Mouse (Mus musculus) cerebellum, adult 9-11 months (tissue): ENCODE measurements around the gene Tap2.

Experiments used
- DNase-seq: peaks from one replicate; pipeline ENCODE4 v3.0.0; 2022

The Tap2 gene

GRCm38 (mm10) chr17:34257594-34258375 lies 54.5 kb downstream of the Tap2 start, which contains the start of gene H2-Ab1:
H2-Ab1 (plus strand) TSS chr17:34257689.
- peak; percentile 12 for DNase-seq

GRCm38 (mm10) chr17:34260551-34260950 lies 57.2 kb downstream of the Tap2 start:
- no peak for DNase-seq

- DNase-seq = peak; percentile 15
These were observed 58.2 kb downstream of the Tap2 start for GRCm38 (mm10) chr17:34261502-34261901.

- DNase-seq = peak; percentile 37
These were observed 59.7 kb downstream of the Tap2 start for GRCm38 (mm10) chr17:34263068-34263467.

GRCm38 (mm10) chr17:34263811-34264371 lies 60.6 kb downstream of the Tap2 start:
- DNase-seq = no peak

- DNase-seq = no peak
These were observed 61.4 kb downstream of the Tap2 start for GRCm38 (mm10) chr17:34264452-34265351.
